In the genomic region with DNA sequence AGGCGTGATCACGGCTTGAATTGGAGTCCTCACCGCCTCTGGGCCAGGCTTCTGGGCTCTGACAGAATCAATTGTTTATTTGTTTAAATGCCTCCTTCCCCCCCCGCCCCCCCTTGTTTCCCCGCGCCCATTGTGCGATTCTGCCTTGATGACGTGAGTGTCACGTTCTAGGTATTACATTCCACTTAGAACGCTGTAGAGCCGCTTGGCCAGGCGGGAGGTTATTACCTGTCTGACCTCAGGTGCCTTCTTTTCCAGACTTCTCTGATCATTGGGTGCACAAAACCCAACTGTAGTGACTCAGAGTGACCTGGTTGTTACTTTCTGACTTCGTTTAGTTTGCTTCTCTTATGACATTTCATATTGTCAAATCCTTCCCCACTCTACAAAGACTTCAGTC, we compare ENCODE assay signal across 8 mouse cellular contexts. TPM values are rescaled to one million over a fixed set of nuclear protein-coding genes. Genes with fewer than 3 reads are reported as not detected.
A peak's percentile ranks its signal among the peaks of the same experiment; 100 is the strongest.
DNase-seq lines count a peak whose midpoint lies in the region; ATAC-seq and TF ChIP-seq lines count a peak whose summit lies in the region.

No protein-coding gene starts in this region.

- no peaks in the 10 kb centered on the region for H3K27me3 ChIP-seq in embryonic facial prominence, embryonic 13.5 days
- H3K27me3 ChIP-seq in kidney, postnatal 0 days (ENCODE audit: insufficient read depth, low read length): no peaks in the 10 kb centered on the region
- no peaks in the 10 kb centered on the region for H3K27me3 ChIP-seq in midbrain, embryonic 10.5 days (ENCODE audit: low read depth, poor library complexity, severe bottlenecking)

- H3K27ac ChIP-seq in left cerebral cortex, adult 2 months: peak overlapping the region; percentile 97
- H3K27ac ChIP-seq in embryonic facial prominence, embryonic 13.5 days: peak overlapping the region; percentile 73
- H3K27ac ChIP-seq in kidney, postnatal 0 days: peak overlapping the region; percentile 81
- H3K27ac ChIP-seq in midbrain, embryonic 10.5 days (replicated peaks): peak overlapping the region; percentile 93

- no peaks in the 10 kb centered on the region for H3K36me3 ChIP-seq in embryonic facial prominence, embryonic 13.5 days
- H3K36me3 ChIP-seq in kidney, postnatal 0 days (ENCODE audit: insufficient read depth, low read length): no peaks in the 10 kb centered on the region
- 0 out of 2 replicates have a peak, but pooled peaks cover 3% of the 10 kb centered on the region for H3K36me3 ChIP-seq in midbrain, embryonic 10.5 days

- intact Hi-C loops in left cerebral cortex, adult 2 months (cut with DNase I): loop anchor here (2.0 kb wide), 1 partner anchor 92 kb away; a partner anchor contains a TSS
- intact Hi-C loops in left cerebral cortex, postnatal 36 days (cut with DNase I): no loop called here

- H3K4me2 ChIP-seq in embryonic facial prominence, embryonic 13.5 days: peak overlapping the region; percentile 64
- peak overlapping the region; percentile 67 for H3K4me2 ChIP-seq in kidney, postnatal 0 days (ENCODE audit: low read length)

- H3K9ac ChIP-seq in embryonic facial prominence, embryonic 13.5 days: peak overlapping the region; percentile 86
- peak overlapping the region; percentile 85 for H3K9ac ChIP-seq in kidney, postnatal 0 days (ENCODE audit: low read depth, low read length)

- H3K9me3 ChIP-seq in embryonic facial prominence, embryonic 13.5 days: no peaks in the 10 kb centered on the region
- no peaks in the 10 kb centered on the region for H3K9me3 ChIP-seq in kidney, postnatal 0 days (replicated peaks; ENCODE audit: low read length)
- H3K9me3 ChIP-seq in midbrain, embryonic 10.5 days (replicated peaks): no peaks in the 10 kb centered on the region

- 3% methylated on average over 13 of the region's 13 CpGs for WGBS in embryonic facial prominence, embryonic 13.5 days
- 0% methylated on average over 13 of the region's 13 CpGs for WGBS in kidney, postnatal 0 days
- whole genome bisulfite sequencing in midbrain, embryonic 10.5 days: 3% methylated on average over 13 of the region's 13 CpGs

- DNase-seq in left cerebral cortex, adult 2 months (ENCODE audit: extremely low spot score in 1 of 2, low spot score in 2 of 2): no peak
- no peak for DNase-seq in left cerebral cortex, postnatal 36 days (ENCODE audit: low spot score in 2 of 2)
- no peak for DNase-seq in kidney, postnatal 0 days (ENCODE audit: low spot score)
- DNase-seq in midbrain, embryonic 10.5 days (ENCODE audit: low spot score): no peak
- DNase-seq in testis, postnatal 14 days (ENCODE audit: low spot score): no peak
- no peak for DNase-seq in adrenal gland, adult 8-10 months

- peak overlapping the region; percentile 96 for H3K4me3 ChIP-seq in left cerebral cortex, adult 2 months
- peak overlapping the region; percentile 76 for H3K4me3 ChIP-seq in embryonic facial prominence, embryonic 13.5 days
- peak overlapping the region; percentile 91 for H3K4me3 ChIP-seq in kidney, postnatal 0 days (replicated peaks; ENCODE audit: low read depth, low read length)
- H3K4me3 ChIP-seq in midbrain, embryonic 10.5 days: peak overlapping the region; percentile 83

- ATAC-seq in embryonic facial prominence, embryonic 13.5 days (ENCODE audit: insufficient number of reproducible peaks, insufficient read depth, low FRiP score, low TSS enrichment, low read depth): peak; percentile 5; the same call in 1 of the 2 replicates
- ATAC-seq in kidney, postnatal 0 days (replicated peaks; ENCODE audit: low FRiP score, low read depth): peak; percentile 38
- no peak for ATAC-seq in monocyte, adult 5-6 weeks (replicated peaks; ENCODE audit: insufficient number of reproducible peaks, low FRiP score, low TSS enrichment, poor library complexity, severe bottlenecking)

- no peak for TF ChIP-seq CTCF in left cerebral cortex, adult 2 months (IDR thresholded peaks at IDR 0.05)
- no peak for TF ChIP-seq CTCF in kidney, postnatal 0 days (IDR thresholded peaks at IDR 0.05; ENCODE audit: low read depth)

- H3K4me1 ChIP-seq in embryonic facial prominence, embryonic 13.5 days: peaks cover 8% of the 10 kb centered on the region
- 0 out of 2 replicates have a peak, but pooled peaks cover 3% of the 10 kb centered on the region for H3K4me1 ChIP-seq in kidney, postnatal 0 days (replicated peaks; ENCODE audit: insufficient read depth, low read length)
- H3K4me1 ChIP-seq in midbrain, embryonic 10.5 days: peaks cover 11% of the 10 kb centered on the region

RNA-seq across cellular contexts. Expression of a gene that starts 0.6 kb away (rescaled TPM):
- total RNA-seq in left cerebral cortex, adult 2 months (2021): 100 to 1,000 TPM; 132 to 136 TPM
- 100 to 1,000 TPM; 132 to 138 TPM for total RNA-seq in left cerebral cortex, postnatal 36 days (2021)
- 32.6 and 39.7 TPM in 2 replicates for polyA plus RNA-seq in embryonic facial prominence, embryonic 13.5 days (2015; fragmentation: Nextera tagmentation; extraction: Ambion mirVana)
- polyA plus RNA-seq in kidney, postnatal 0 days (2015; fragmentation: Nextera tagmentation; extraction: Ambion mirVana): 43.2 and 44.0 TPM in 2 replicates
- polyA plus RNA-seq in midbrain, embryonic 10.5 days (2016; fragmentation: Nextera tagmentation; extraction: Ambion mirVana): 24.4 and 26.9 TPM in 2 replicates
- total RNA-seq in monocyte, adult 5-6 weeks (2017): 54.6 to 60.5 TPM (median 60.5 TPM) in 3 replicates
- 10 to 100 TPM; 74.9 to 92.9 (median 79.9) TPM for total RNA-seq in adrenal gland, adult 8-10 months (2022)
